Mouse (Mus musculus): ENCODE data around the gene Thap11. TPM values are rescaled to one million over a fixed set of nuclear protein-coding genes. Genes with fewer than 3 reads are reported as not detected.

Thap11 gene
- polyA plus RNA-seq, 1 experiment from 2014 or later, result 77.6 TPM

- no peak overlapping the region for H3K27ac ChIP-seq (replicated peaks; ENCODE audit: low read depth, low read length)
- H3K27me3 ChIP-seq (ENCODE audit: control insufficient read depth, insufficient read depth, low read length), result no peaks in the 10 kb centered on the region
- no peak overlapping the region for H3K4me2 ChIP-seq (ENCODE audit: low read depth, severe bottlenecking)
- DNase-seq (ENCODE audit: low spot score), result no peak
- H3K9ac ChIP-seq (ENCODE audit: low read length), result no peak overlapping the region
- ATAC-seq (ENCODE audit: insufficient number of reproducible peaks, low FRiP score, low TSS enrichment, low read depth), result peak; percentile 47; the same call in 1 of the 2 replicates
- H3K9me3 ChIP-seq (ENCODE audit: control insufficient read depth, low read length), result no peaks in the 10 kb centered on the region
- H3K4me3 ChIP-seq (ENCODE audit: low read depth, low read length), result no peak overlapping the region
- 81% methylated on average over 6 of the region's 6 CpGs for WGBS
- H3K4me1 ChIP-seq (ENCODE audit: control insufficient read depth, insufficient read depth, low read length), result no peaks in the 10 kb centered on the region
- no peaks in the 10 kb centered on the region for H3K36me3 ChIP-seq (ENCODE audit: control insufficient read depth, insufficient read depth, low read length)
Measured at GRCm38 (mm10) chr8:105836991-105837390, 17.9 kb upstream of the Thap11 start.

DNA sequence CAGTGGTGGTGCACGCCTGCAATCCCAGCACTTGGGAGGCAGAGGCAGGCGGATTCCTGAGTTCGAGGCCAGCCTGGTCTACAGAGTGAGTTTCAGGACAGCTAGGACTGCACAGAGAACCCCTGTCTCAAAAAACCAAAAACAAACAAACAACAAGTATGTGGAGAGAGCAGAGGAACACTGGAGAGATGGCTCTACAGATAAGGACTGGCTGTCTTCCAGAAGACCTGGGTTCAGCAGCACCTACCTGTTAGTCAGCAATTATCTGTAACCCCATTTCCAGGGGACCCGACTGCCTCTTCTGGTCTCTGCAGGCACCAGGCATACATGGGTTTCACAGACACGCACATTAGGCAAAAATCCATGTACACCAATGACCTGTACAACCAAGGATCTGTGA lies 15.7 kb upstream of the Thap11 start:
- ATAC-seq (ENCODE audit: insufficient number of reproducible peaks, low FRiP score, low TSS enrichment, low read depth) (no peak), DNase-seq (ENCODE audit: low spot score) (no peak)
- no peak overlapping the region for H3K4me2 ChIP-seq (ENCODE audit: low read depth, severe bottlenecking)
- H3K4me1 ChIP-seq (ENCODE audit: control insufficient read depth, insufficient read depth, low read length), result no peaks in the 10 kb centered on the region
- H3K36me3 ChIP-seq (ENCODE audit: control insufficient read depth, insufficient read depth, low read length), result peaks cover 4% of the 10 kb centered on the region; the same call in 1 of the 2 replicates
- no peaks in the 10 kb centered on the region for H3K27me3 ChIP-seq (ENCODE audit: control insufficient read depth, insufficient read depth, low read length)
- WGBS, result 93% methylated on average over 5 of the region's 5 CpGs
- no peak overlapping the region for H3K9ac ChIP-seq (ENCODE audit: low read length)
- H3K9me3 ChIP-seq (ENCODE audit: control insufficient read depth, low read length), result no peaks in the 10 kb centered on the region
- H3K4me3 ChIP-seq (ENCODE audit: low read depth, low read length), result no peak overlapping the region
- no peak overlapping the region for H3K27ac ChIP-seq (replicated peaks; ENCODE audit: low read depth, low read length)

DNA sequence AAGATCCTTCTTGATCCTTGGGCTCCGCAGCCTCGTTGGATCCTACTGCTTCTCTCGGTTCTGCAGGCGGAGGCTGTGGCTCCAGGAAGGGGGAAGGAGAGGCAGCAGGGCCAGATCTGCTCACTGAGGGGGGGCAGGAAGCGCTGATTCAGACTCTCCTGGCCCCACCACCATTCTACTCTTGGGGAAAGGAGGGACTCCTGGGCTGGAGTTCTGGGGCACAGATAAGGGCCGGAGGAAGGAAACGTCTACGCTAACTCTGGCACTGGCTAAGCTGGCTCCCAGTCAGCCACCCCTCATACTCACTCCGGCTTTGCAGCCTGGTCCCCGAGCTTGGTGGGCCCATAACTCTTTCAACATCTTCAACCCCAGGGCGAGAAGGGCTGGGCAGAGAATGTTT lies 8.3 kb upstream of the Thap11 start:
- DNase-seq (ENCODE audit: low spot score), result no peak
- Histone ChIP-seq H3K9me3 (ENCODE audit: control insufficient read depth, low read length) (no peaks in the 10 kb centered on the region), H3K4me1 (ENCODE audit: control insufficient read depth, insufficient read depth, low read length) (peaks cover 3% of the 10 kb centered on the region; the same call in 1 of the 2 replicates), H3K36me3 (ENCODE audit: control insufficient read depth, insufficient read depth, low read length) (peaks cover 28% of the 10 kb centered on the region), H3K4me2 (ENCODE audit: low read depth, severe bottlenecking) (no peak overlapping the region), H3K27ac (replicated peaks; ENCODE audit: low read depth, low read length) (no peak overlapping the region), H3K9ac (ENCODE audit: low read length) (no peak overlapping the region), H3K4me3 (ENCODE audit: low read depth, low read length) (no peak overlapping the region), H3K27me3 (ENCODE audit: control insufficient read depth, insufficient read depth, low read length) (no peaks in the 10 kb centered on the region)
- no peak for ATAC-seq (ENCODE audit: insufficient number of reproducible peaks, low FRiP score, low TSS enrichment, low read depth)
- 93% methylated on average over 11 of the region's 11 CpGs for WGBS

GRCm38 (mm10) chr8:105850014-105850413 lies 4.9 kb upstream of the Thap11 start:
- DNase-seq (ENCODE audit: low spot score) (no peak), ATAC-seq (ENCODE audit: insufficient number of reproducible peaks, low FRiP score, low TSS enrichment, low read depth) (no peak)
- Histone ChIP-seq H3K27me3 (ENCODE audit: control insufficient read depth, insufficient read depth, low read length) (no peaks in the 10 kb centered on the region), H3K9ac (ENCODE audit: low read length) (no peak overlapping the region), H3K9me3 (ENCODE audit: control insufficient read depth, low read length) (no peaks in the 10 kb centered on the region), H3K4me3 (ENCODE audit: low read depth, low read length) (no peak overlapping the region), H3K27ac (replicated peaks; ENCODE audit: low read depth, low read length) (no peak overlapping the region), H3K36me3 (ENCODE audit: control insufficient read depth, insufficient read depth, low read length) (peaks cover 18% of the 10 kb centered on the region), H3K4me2 (ENCODE audit: low read depth, severe bottlenecking) (no peak overlapping the region), H3K4me1 (ENCODE audit: control insufficient read depth, insufficient read depth, low read length) (peaks cover 3% of the 10 kb centered on the region; the same call in 1 of the 2 replicates)
- WGBS, result 85% methylated on average over 4 of the region's 4 CpGs

- Histone ChIP-seq H3K9me3 (ENCODE audit: control insufficient read depth, low read length) (no peaks in the 10 kb centered on the region), H3K4me1 (ENCODE audit: control insufficient read depth, insufficient read depth, low read length) (peaks cover 3% of the 10 kb centered on the region; the same call in 1 of the 2 replicates), H3K36me3 (ENCODE audit: control insufficient read depth, insufficient read depth, low read length) (peaks cover 16% of the 10 kb centered on the region), H3K27me3 (ENCODE audit: control insufficient read depth, insufficient read depth, low read length) (no peaks in the 10 kb centered on the region), H3K4me3 (ENCODE audit: low read depth, low read length) (no peak overlapping the region; the same call in 1 of the 2 replicates), H3K9ac (ENCODE audit: low read length) (no peak overlapping the region), H3K27ac (replicated peaks; ENCODE audit: low read depth, low read length) (no peak overlapping the region), H3K4me2 (ENCODE audit: low read depth, severe bottlenecking) (peak overlapping the region; percentile 30; the same call in 1 of the 2 replicates)
- DNase-seq (ENCODE audit: low spot score) (no peak), ATAC-seq (ENCODE audit: insufficient number of reproducible peaks, low FRiP score, low TSS enrichment, low read depth) (no peak)
- 80% methylated on average over 7 of the region's 7 CpGs for WGBS
Measured at GRCm38 (mm10) chr8:105850611-105851010, 4.3 kb upstream of the Thap11 start.

DNA sequence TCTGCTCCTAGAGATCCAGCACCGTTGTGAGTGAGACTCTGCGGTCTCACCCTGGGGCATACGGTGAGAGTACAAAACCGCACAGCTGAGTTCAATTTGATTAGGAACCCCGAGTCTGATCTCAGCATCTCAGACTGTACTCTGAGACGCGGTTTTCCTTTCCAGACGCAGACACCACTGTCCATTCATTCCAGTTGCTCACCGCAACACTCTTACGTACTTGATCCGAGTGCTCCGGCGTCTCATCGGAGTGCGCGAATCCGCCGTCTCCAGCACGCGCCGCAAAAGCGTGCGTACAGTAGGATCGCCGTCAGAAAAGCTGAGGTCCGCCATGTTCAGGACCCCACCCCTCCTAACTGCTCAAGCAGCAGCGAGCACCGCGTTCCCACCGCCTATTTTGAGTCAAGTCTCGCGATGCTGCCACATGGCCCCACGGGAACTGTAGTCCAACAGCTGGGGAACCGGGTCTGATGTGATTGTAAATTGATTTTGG lies 3.2 kb upstream of the Thap11 start:
- Histone ChIP-seq H3K27me3 (ENCODE audit: control insufficient read depth, insufficient read depth, low read length) (no peaks in the 10 kb centered on the region), H3K4me3 (ENCODE audit: low read depth, low read length) (peak overlapping the region; percentile 84), H3K9ac (ENCODE audit: low read length) (peak overlapping the region; percentile 71), H3K36me3 (ENCODE audit: control insufficient read depth, insufficient read depth, low read length) (peaks cover 7% of the 10 kb centered on the region), H3K4me2 (ENCODE audit: low read depth, severe bottlenecking) (peak overlapping the region; percentile 55), H3K27ac (replicated peaks; ENCODE audit: low read depth, low read length) (0 out of 2 replicates have a peak overlapping the region, but pooled peaks have one; percentile 43), H3K9me3 (ENCODE audit: control insufficient read depth, low read length) (no peaks in the 10 kb centered on the region), H3K4me1 (ENCODE audit: control insufficient read depth, insufficient read depth, low read length) (peaks cover 7% of the 10 kb centered on the region)
- under 1% methylated on average over 34 of the region's 34 CpGs for whole genome bisulfite sequencing
- ATAC-seq (ENCODE audit: insufficient number of reproducible peaks, low FRiP score, low TSS enrichment, low read depth) (peak; percentile 80), DNase-seq (ENCODE audit: low spot score) (peak; percentile 94)

DNA sequence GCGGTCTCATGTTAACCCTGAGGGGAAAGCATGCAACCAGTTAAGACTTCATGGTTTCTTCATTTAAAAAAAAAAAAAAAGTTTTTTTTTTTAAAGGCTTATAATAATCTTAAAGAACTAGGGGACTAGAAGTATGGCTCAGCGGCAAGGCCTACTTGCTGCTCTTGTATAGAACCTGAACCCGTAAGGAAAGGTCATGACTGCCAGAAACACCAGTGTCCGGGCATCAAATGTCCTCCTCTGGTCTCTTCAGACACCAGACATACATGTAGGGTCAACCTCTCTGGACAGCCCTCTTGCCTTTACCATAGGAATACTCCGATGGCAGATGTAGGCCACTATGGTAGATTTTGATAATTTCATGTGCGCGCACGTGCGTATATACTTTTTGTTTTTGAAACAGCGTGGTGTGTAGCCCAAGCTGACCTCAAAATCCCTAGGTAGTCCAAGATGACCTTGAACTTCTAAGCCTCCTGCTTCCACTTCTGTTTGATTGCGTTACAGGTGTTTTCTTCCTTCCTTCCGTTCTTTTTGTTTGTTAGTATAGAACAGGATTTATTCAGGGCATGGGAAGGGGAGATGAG lies 2.7 kb upstream of the Thap11 start:
- H3K27ac ChIP-seq (replicated peaks; ENCODE audit: low read depth, low read length), result no peak overlapping the region

GRCm38 (mm10) chr8:105853178-105853577 lies 1.8 kb upstream of the Thap11 start, which contains the start of gene Cenpt:
Gene Cenpt, minus strand, starts transcription at chr8:105853278.
- Histone ChIP-seq H3K27me3 (ENCODE audit: control insufficient read depth, insufficient read depth, low read length) (no peaks in the 10 kb centered on the region), H3K4me1 (ENCODE audit: control insufficient read depth, insufficient read depth, low read length) (peaks cover 12% of the 10 kb centered on the region), H3K27ac (replicated peaks; ENCODE audit: low read depth, low read length) (no peak within 1 kb of the TSS), H3K9me3 (ENCODE audit: control insufficient read depth, low read length) (no peaks in the 10 kb centered on the region), H3K4me3 (ENCODE audit: low read depth, low read length) (no peak within 1 kb of the TSS), H3K4me2 (ENCODE audit: low read depth, severe bottlenecking) (no peak within 1 kb of the TSS), H3K36me3 (ENCODE audit: control insufficient read depth, insufficient read depth, low read length) (peaks cover 5% of the 10 kb centered on the region), H3K9ac (ENCODE audit: low read length) (no peak within 1 kb of the TSS)
- 85% methylated on average over 3 of the region's 3 CpGs for WGBS
- no peak for ATAC-seq (ENCODE audit: insufficient number of reproducible peaks, low FRiP score, low TSS enrichment, low read depth)
- DNase-seq (ENCODE audit: low spot score), result no peak

More for the DNA sequence above, 2.7 kb upstream of the Thap11 start:
- Histone ChIP-seq H3K4me2 (ENCODE audit: low read depth, severe bottlenecking) (no peak overlapping the region), H3K4me1 (ENCODE audit: control insufficient read depth, insufficient read depth, low read length) (peaks cover 8% of the 10 kb centered on the region), H3K9ac (ENCODE audit: low read length) (no peak overlapping the region), H3K27me3 (ENCODE audit: control insufficient read depth, insufficient read depth, low read length) (no peaks in the 10 kb centered on the region), H3K4me3 (ENCODE audit: low read depth, low read length) (peak overlapping the region; percentile 84; the same call in 1 of the 2 replicates), H3K9me3 (ENCODE audit: control insufficient read depth, low read length) (no peaks in the 10 kb centered on the region), H3K36me3 (ENCODE audit: control insufficient read depth, insufficient read depth, low read length) (peaks cover 5% of the 10 kb centered on the region)
- WGBS, result 84% methylated on average over 12 of the region's 12 CpGs
- ATAC-seq (ENCODE audit: insufficient number of reproducible peaks, low FRiP score, low TSS enrichment, low read depth) (no peak), DNase-seq (ENCODE audit: low spot score) (peak; percentile 40)
